Mouse (Mus musculus) lung, postnatal 0 days (tissue): ENCODE results near the gene 8030474K03Rik.

Experiments
- CTCF ChIP-seq: IDR thresholded peaks from 2 replicates; pipeline ENCODE4 v1.5.1; 2016; ENCODE audit warnings: antibody characterized with exemption, mild to moderate bottlenecking
- EP300 ChIP-seq: IDR thresholded peaks from 2 replicates; pipeline ENCODE4 v1.6.1; 2016; ENCODE audit warnings: antibody characterized with exemption, mild to moderate bottlenecking, control low read depth

- TF ChIP-seq CTCF (peak; percentile 66), EP300 (no peak)
Observed at GRCm38 (mm10) chrX:101791551-101791950, 2.9 kb upstream of the 8030474K03Rik start.
